Mouse (Mus musculus): ENCODE measurements around the gene Zc3hc1. TPM values are rescaled to one million over a fixed set of nuclear protein-coding genes. Genes with fewer than 3 reads are reported as not detected.

Zc3hc1 gene
- total and polyA plus RNA-seq, 3 experiments, result 13.4 to 16.2 (median 16.0) TPM

GRCm38 (mm10) chr6:30369291-30369690 is 21.5 kb downstream of the Zc3hc1 start:
- intact Hi-C loops (cut with DNase I), result no loop called here
- Histone ChIP-seq H3K9ac (ENCODE audit: low read depth, low read length) (no peak overlapping the region), H3K79me2 (replicated peaks; ENCODE audit: control insufficient read depth, insufficient read depth, low read length) (no peaks in the 10 kb centered on the region), H3K36me3 (ENCODE audit: control insufficient read depth, insufficient read depth, low read length) (peaks cover 28% of the 10 kb centered on the region), H3K4me1 (ENCODE audit: control insufficient read depth, insufficient read depth, low read length) (peaks cover 13% of the 10 kb centered on the region), H3K27me3 (ENCODE audit: control insufficient read depth, insufficient read depth, low read length) (no peaks in the 10 kb centered on the region), H3K27ac (peak overlapping the region; percentile 2; the same call in 1 of the 2 replicates), H3K4me3 (no peak overlapping the region)
- WGBS, result 42% methylated on average over 3 of the region's 3 CpGs
- TF ChIP-seq CTCF (IDR thresholded peaks at IDR 0.05), result peak; percentile 77
- TF ChIP-seq POLR2A (IDR thresholded peaks at IDR 0.05; ENCODE audit: insufficient read depth, low read depth, low read length), result no peak
- no peak for TF ChIP-seq EP300 (IDR thresholded peaks at IDR 0.05; ENCODE audit: insufficient read depth, low read depth, low read length)
- no peak for DNase-seq

- Histone ChIP-seq H3K27me3 (ENCODE audit: control insufficient read depth, insufficient read depth, low read length) (no peaks in the 10 kb centered on the region), H3K4me3 (no peak overlapping the region), H3K4me1 (ENCODE audit: control insufficient read depth, insufficient read depth, low read length) (peaks cover 3% of the 10 kb centered on the region; the same call in 1 of the 2 replicates), H3K79me2 (replicated peaks; ENCODE audit: control insufficient read depth, insufficient read depth, low read length) (no peaks in the 10 kb centered on the region), H3K27ac (no peak overlapping the region), H3K9ac (ENCODE audit: low read depth, low read length) (no peak overlapping the region), H3K36me3 (ENCODE audit: control insufficient read depth, insufficient read depth, low read length) (peaks cover under 1% of the 10 kb centered on the region)
- TF ChIP-seq EP300 (IDR thresholded peaks at IDR 0.05; ENCODE audit: insufficient read depth, low read depth, low read length) (no peak), POLR2A (IDR thresholded peaks at IDR 0.05; ENCODE audit: insufficient read depth, low read depth, low read length) (no peak), CTCF (IDR thresholded peaks at IDR 0.05) (no peak)
- intact Hi-C loops (cut with DNase I), result no loop called here
- WGBS, result 41% methylated on average over 5 of the region's 5 CpGs
- DNase-seq, result no peak
These were observed 27.0 kb downstream of the Zc3hc1 start for GRCm38 (mm10) chr6:30363808-30364207.

- Histone ChIP-seq H3K9ac (ENCODE audit: low read depth, low read length) (no peak overlapping the region), H3K36me3 (ENCODE audit: control insufficient read depth, insufficient read depth, low read length) (no peaks in the 10 kb centered on the region), H3K79me2 (replicated peaks; ENCODE audit: control insufficient read depth, insufficient read depth, low read length) (no peaks in the 10 kb centered on the region), H3K27me3 (ENCODE audit: control insufficient read depth, insufficient read depth, low read length) (no peaks in the 10 kb centered on the region), H3K4me1 (ENCODE audit: control insufficient read depth, insufficient read depth, low read length) (peaks cover 7% of the 10 kb centered on the region), H3K27ac (peak overlapping the region; percentile 90), H3K4me3 (no peak overlapping the region)
- DNase-seq, result peak; percentile 47 to 66
- TF ChIP-seq CTCF (IDR thresholded peaks at IDR 0.05) (no peak), EP300 (IDR thresholded peaks at IDR 0.05; ENCODE audit: insufficient read depth, low read depth, low read length) (peak; percentile 67), POLR2A (IDR thresholded peaks at IDR 0.05; ENCODE audit: insufficient read depth, low read depth, low read length) (peak; percentile 53; the same call in 1 of the 2 replicates)
- intact Hi-C loops (cut with DNase I), result loop anchor here (2.0 to 10.0 kb wide), 6 partner anchors 58 to 523 kb away; partner anchors contain the start of gene Ube2h
- WGBS, result 13% methylated on average over 12 of the region's 12 CpGs
These were observed 30.9 kb downstream of the Zc3hc1 start for GRCm38 (mm10) chr6:30359762-30360509.

- Histone ChIP-seq H3K4me1 (ENCODE audit: control insufficient read depth, insufficient read depth, low read length) (peaks cover 7% of the 10 kb centered on the region), H3K27me3 (ENCODE audit: control insufficient read depth, insufficient read depth, low read length) (no peaks in the 10 kb centered on the region), H3K27ac (no peak overlapping the region), H3K36me3 (ENCODE audit: control insufficient read depth, insufficient read depth, low read length) (no peaks in the 10 kb centered on the region), H3K4me3 (no peak overlapping the region), H3K9ac (ENCODE audit: low read depth, low read length) (no peak overlapping the region; the same call in 1 of the 2 replicates), H3K79me2 (replicated peaks; ENCODE audit: control insufficient read depth, insufficient read depth, low read length) (no peaks in the 10 kb centered on the region)
- WGBS, result 15% methylated on average over 9 of the region's 9 CpGs
- peak; percentile 77 to 82 for DNase-seq
- intact Hi-C loops (cut with DNase I), result loop anchor here (2.0 to 10.0 kb wide), 7 partner anchors 55 to 520 kb away; partner anchors contain the start of gene Ube2h
- peak; percentile 71; the same call in 1 of the 2 replicates for TF ChIP-seq EP300 (IDR thresholded peaks at IDR 0.05; ENCODE audit: insufficient read depth, low read depth, low read length)
- TF ChIP-seq POLR2A (IDR thresholded peaks at IDR 0.05; ENCODE audit: insufficient read depth, low read depth, low read length), result no peak
- peak; percentile 96 for TF ChIP-seq CTCF (IDR thresholded peaks at IDR 0.05)
These were observed 33.2 kb downstream of the Zc3hc1 start for GRCm38 (mm10) chr6:30357561-30358177.

- no peak overlapping the region for H3K9ac ChIP-seq (ENCODE audit: low read depth, low read length)
- intact Hi-C loops (cut with DNase I), result loop anchor here (2.0 to 10.0 kb wide), 6 partner anchors 54 to 519 kb away; partner anchors contain the start of gene Ube2h
- H3K27ac ChIP-seq, result peak overlapping the region; percentile 24
- no peak overlapping the region for H3K4me3 ChIP-seq
- DNase-seq, result peak in 1 of 2 experiments; percentile 41
- H3K36me3 ChIP-seq (ENCODE audit: control insufficient read depth, insufficient read depth, low read length), result no peaks in the 10 kb centered on the region
- H3K79me2 ChIP-seq (replicated peaks; ENCODE audit: control insufficient read depth, insufficient read depth, low read length), result no peaks in the 10 kb centered on the region
- H3K4me1 ChIP-seq (ENCODE audit: control insufficient read depth, insufficient read depth, low read length), result peaks cover 7% of the 10 kb centered on the region
- no peak for TF ChIP-seq POLR2A (IDR thresholded peaks at IDR 0.05; ENCODE audit: insufficient read depth, low read depth, low read length)
- peak; percentile 14; the same call in 1 of the 2 replicates for TF ChIP-seq CTCF (IDR thresholded peaks at IDR 0.05)
- WGBS, result 70% methylated on average over 12 of the region's 12 CpGs
- no peaks in the 10 kb centered on the region for H3K27me3 ChIP-seq (ENCODE audit: control insufficient read depth, insufficient read depth, low read length)
These were observed 34.1 kb downstream of the Zc3hc1 start for GRCm38 (mm10) chr6:30356680-30357079.
